Mouse (Mus musculus): Measurements from ENCODE around the gene Ndufa7. TPM values are rescaled to one million over a fixed set of nuclear protein-coding genes. Genes with fewer than 3 reads are reported as not detected.

The Ndufa7 gene
- 455 and 501 TPM in 2 replicates for polyA plus RNA-seq (2015; fragmentation: Nextera tagmentation; extraction: Ambion mirVana)

DNA sequence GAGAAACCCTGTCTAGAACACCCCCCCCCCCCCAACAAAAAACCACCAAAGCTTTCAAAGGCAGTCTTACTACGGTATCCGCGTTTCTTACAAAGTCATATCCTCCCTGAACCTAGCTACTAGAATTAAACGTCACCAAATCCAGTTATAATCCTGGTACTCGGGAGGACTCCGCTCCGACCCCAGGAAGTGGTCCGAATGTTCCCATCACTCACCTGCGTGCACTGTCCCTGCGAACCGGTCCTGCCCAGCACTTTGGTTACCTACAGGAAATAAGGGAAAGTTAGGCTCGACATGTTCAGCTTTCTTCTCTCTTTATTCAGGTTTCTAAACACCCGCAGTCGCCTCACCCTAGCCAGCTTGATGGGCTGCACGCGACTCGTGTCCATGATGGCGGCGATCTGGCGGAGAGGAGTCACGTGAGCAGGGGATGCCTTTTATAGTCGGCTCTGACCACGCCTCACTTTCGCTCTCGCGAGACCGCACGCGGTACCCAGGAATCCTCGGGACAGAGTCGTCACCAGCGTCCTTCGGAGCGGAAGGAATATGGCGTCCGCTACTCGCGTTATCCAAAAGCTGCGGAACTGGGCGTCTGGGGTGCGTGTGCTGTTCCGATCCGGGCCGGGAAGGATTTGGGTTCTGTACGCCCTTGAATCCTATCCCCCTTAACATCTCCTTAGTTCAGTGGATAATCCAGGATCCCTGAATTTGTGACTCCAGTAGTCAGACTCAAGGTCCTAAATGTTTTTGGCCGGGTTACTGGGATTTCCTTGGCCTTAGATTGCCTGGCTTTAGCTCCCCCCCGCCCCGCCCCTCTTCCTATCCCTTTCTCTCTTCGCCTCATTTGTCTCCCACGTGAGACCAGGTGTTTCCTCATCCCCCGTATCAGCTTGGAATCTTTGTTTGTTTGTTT lies at the start of gene Ndufa7, which contains the start of gene Rps28:
Gene Ndufa7, plus strand, starts transcription at position 489 of the 913 bp plus-strand sequence.
Gene Rps28, minus strand, starts transcription at position 479 of the 913 bp plus-strand sequence.
- peaks cover 21% of the 10 kb centered on the region for H3K4me1 ChIP-seq (ENCODE audit: insufficient read depth, low read depth, low read length)
- H3K9me3 ChIP-seq (ENCODE audit: low read length), result no peaks in the 10 kb centered on the region
- peak; percentile 88 for TF ChIP-seq EP300 (IDR thresholded peaks at IDR 0.05)
- TF ChIP-seq CTCF (IDR thresholded peaks at IDR 0.05), result no peak
- ATAC-seq, result peak; percentile 92
- H3K27ac ChIP-seq (ENCODE audit: low read length), result peak within 1 kb of the TSS; percentile 90
- peak within 1 kb of the TSS; percentile 61 for H3K4me2 ChIP-seq (replicated peaks; ENCODE audit: low read depth, low read length)
- H3K36me3 ChIP-seq (ENCODE audit: insufficient read depth, low read length), result peaks cover 14% of the 10 kb centered on the region; the same call in 1 of the 2 replicates
- DNase-seq (ENCODE audit: low spot score), result peak; percentile 98
- H3K9ac ChIP-seq (replicated peaks; ENCODE audit: low read depth), result peak within 1 kb of the TSS; percentile 75
- H3K4me3 ChIP-seq (ENCODE audit: low read depth, low read length), result peak within 1 kb of the TSS; percentile 69
- no peaks in the 10 kb centered on the region for H3K27me3 ChIP-seq (replicated peaks; ENCODE audit: insufficient read depth, low read length)
- 1% methylated on average over 51 of the region's 51 CpGs for WGBS

DNA sequence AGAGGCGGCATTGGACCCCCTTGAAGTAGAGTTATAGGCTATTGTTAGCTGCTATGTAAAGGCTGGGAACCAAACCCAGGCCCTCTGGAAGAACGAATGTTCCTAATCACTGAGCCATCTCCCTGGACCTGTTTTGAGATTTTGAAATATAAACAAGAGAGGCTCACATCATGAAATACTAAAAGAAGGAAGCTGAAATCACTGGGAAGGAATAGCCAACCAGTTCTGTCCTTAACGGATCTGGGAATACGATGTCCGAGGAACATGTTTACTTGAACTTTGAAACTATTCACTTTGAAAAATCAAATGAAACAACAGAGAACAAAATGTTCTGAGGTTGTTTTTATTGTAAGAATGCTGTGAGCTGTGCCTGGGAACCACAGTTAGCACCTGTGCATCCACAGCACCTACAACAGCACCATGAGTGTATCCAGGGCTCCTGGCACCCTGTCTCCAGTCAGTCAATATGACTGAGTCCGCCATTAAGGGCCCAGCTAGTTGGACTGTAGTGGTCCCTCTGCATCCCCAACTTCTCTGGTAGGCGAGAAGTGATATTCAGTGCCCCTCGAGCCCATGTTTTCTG lies 49.7 kb upstream of the Ndufa7 start:
- whole genome bisulfite sequencing, result 77% methylated on average over 8 of the region's 8 CpGs

DNA sequence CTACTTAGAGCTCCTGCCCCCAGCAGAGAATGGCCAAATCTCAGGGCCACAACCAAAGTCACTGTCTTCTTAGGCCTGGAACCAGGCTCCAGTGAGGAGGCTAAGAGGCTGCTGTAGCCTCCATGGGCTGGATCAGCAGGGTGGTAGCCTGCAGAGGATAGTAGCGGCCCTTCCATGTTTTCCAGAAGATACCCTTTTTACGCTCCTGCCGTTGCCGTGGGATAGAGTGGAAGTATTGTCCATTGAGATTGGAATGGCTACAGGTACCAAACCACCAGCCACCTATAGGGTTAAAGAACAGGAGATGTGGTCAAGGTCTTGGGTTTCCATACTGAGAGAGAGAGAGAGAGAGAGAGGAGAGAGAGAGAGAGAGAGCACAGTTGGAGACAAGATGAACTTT lies 49.1 kb upstream of the Ndufa7 start:
- H3K36me3 ChIP-seq (ENCODE audit: insufficient read depth, low read length), result no peaks in the 10 kb centered on the region
- peak overlapping the region; percentile 33; the same call in 1 of the 2 replicates for H3K27ac ChIP-seq (ENCODE audit: low read length)
- WGBS, result 96% methylated on average over 4 of the region's 4 CpGs
- H3K9ac ChIP-seq (replicated peaks; ENCODE audit: low read depth), result no peak overlapping the region
- no peak overlapping the region for H3K4me2 ChIP-seq (replicated peaks; ENCODE audit: low read depth, low read length)
- ATAC-seq (no peak), DNase-seq (ENCODE audit: low spot score) (no peak)
- H3K4me3 ChIP-seq (ENCODE audit: low read depth, low read length), result no peak overlapping the region
- no peaks in the 10 kb centered on the region for H3K9me3 ChIP-seq (ENCODE audit: low read length)
- no peak for TF ChIP-seq EP300 (IDR thresholded peaks at IDR 0.05)
- no peak for TF ChIP-seq CTCF (IDR thresholded peaks at IDR 0.05)
- no peaks in the 10 kb centered on the region for H3K27me3 ChIP-seq (replicated peaks; ENCODE audit: insufficient read depth, low read length)
- peaks cover 7% of the 10 kb centered on the region for H3K4me1 ChIP-seq (ENCODE audit: insufficient read depth, low read depth, low read length)

More for the DNA sequence above, 49.7 kb upstream of the Ndufa7 start:
- no peak overlapping the region for H3K4me3 ChIP-seq (ENCODE audit: low read depth, low read length)
- peaks cover 4% of the 10 kb centered on the region for H3K4me1 ChIP-seq (ENCODE audit: insufficient read depth, low read depth, low read length)
- H3K36me3 ChIP-seq (ENCODE audit: insufficient read depth, low read length), result no peaks in the 10 kb centered on the region
- peak; percentile 43 for DNase-seq (ENCODE audit: low spot score)
- TF ChIP-seq CTCF (IDR thresholded peaks at IDR 0.05) (no peak), EP300 (IDR thresholded peaks at IDR 0.05) (peak; percentile 89)
- no peak overlapping the region for H3K9ac ChIP-seq (replicated peaks; ENCODE audit: low read depth)
- ATAC-seq, result no peak
- H3K4me2 ChIP-seq (replicated peaks; ENCODE audit: low read depth, low read length), result no peak overlapping the region
- no peaks in the 10 kb centered on the region for H3K27me3 ChIP-seq (replicated peaks; ENCODE audit: insufficient read depth, low read length)
- H3K9me3 ChIP-seq (ENCODE audit: low read length), result no peaks in the 10 kb centered on the region
- H3K27ac ChIP-seq (ENCODE audit: low read length), result peak overlapping the region; percentile 47; the same call in 1 of the 2 replicates

DNA sequence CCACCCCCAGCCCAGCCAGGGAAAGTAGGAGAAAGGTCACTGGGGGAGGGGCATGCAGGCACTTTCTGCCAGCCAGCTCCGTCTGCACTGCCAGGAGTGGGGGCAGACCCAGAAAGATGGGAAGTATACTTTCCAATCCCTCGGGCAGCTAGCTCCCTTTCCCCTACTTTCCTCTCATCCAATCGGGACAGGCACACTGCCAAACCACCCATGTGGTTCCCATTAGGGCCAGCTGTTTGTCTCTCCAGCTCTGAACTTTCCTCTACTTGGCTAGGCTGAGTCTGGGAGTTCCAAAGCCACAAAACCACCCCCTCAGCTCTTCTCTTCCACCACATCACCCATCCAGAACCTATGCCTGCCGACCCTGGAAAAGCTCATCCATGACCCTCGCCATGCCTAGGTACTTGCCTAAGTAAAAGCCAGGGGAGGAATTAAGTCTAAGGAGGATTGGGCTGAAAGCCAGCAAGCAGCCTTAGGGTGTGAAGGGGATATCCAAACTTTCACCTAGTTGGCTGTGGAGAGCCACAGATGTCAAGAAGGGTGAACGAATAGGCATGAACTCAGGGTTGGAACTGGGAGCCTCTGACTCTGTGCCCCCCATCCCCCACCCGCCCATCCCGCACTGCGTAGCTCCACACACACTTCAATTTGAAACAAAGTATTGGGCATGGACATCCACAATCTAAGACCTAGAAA lies 45.0 kb upstream of the Ndufa7 start:
- DNase-seq (ENCODE audit: low spot score), result peak; percentile 96
- peak overlapping the region; percentile 45 for H3K4me3 ChIP-seq (ENCODE audit: low read depth, low read length)
- no peaks in the 10 kb centered on the region for H3K9me3 ChIP-seq (ENCODE audit: low read length)

DNA sequence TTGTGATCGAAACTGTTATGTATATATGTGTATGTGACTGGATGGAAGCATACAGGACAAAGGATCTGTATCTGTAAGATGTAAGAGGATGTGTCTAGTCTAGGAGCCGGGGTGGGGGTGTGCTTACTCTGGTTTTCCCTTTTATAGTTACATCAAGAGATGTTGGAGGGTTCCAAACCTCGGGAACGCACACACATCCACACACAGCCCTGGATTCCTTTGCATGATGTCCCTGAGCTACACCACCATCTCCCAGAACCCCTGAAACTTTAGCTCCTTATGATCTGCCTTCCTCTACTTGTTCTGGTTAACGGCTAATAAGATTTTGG lies 44.4 kb upstream of the Ndufa7 start:
- peaks cover 25% of the 10 kb centered on the region for H3K4me1 ChIP-seq (ENCODE audit: insufficient read depth, low read depth, low read length)
- DNase-seq (ENCODE audit: low spot score), result peak; percentile 34
- no peak for ATAC-seq
- H3K4me2 ChIP-seq (replicated peaks; ENCODE audit: low read depth, low read length), result peak overlapping the region; percentile 72
- peak overlapping the region; percentile 89 for H3K27ac ChIP-seq (ENCODE audit: low read length)
- TF ChIP-seq CTCF (IDR thresholded peaks at IDR 0.05) (no peak), EP300 (IDR thresholded peaks at IDR 0.05) (no peak)
- no peaks in the 10 kb centered on the region for H3K9me3 ChIP-seq (ENCODE audit: low read length)
- no peaks in the 10 kb centered on the region for H3K27me3 ChIP-seq (replicated peaks; ENCODE audit: insufficient read depth, low read length)
- 65% methylated on average over 5 of the region's 5 CpGs for WGBS
- H3K9ac ChIP-seq (replicated peaks; ENCODE audit: low read depth), result peak overlapping the region; percentile 42; the same call in 1 of the 2 replicates
- H3K4me3 ChIP-seq (ENCODE audit: low read depth, low read length), result peak overlapping the region; percentile 45
- no peaks in the 10 kb centered on the region for H3K36me3 ChIP-seq (ENCODE audit: insufficient read depth, low read length)

More for the DNA sequence above, 45.0 kb upstream of the Ndufa7 start:
- Histone ChIP-seq H3K4me2 (replicated peaks; ENCODE audit: low read depth, low read length) (peak overlapping the region; percentile 72), H3K4me1 (ENCODE audit: insufficient read depth, low read depth, low read length) (peaks cover 25% of the 10 kb centered on the region), H3K27ac (ENCODE audit: low read length) (peak overlapping the region; percentile 89), H3K27me3 (replicated peaks; ENCODE audit: insufficient read depth, low read length) (no peaks in the 10 kb centered on the region), H3K9ac (replicated peaks; ENCODE audit: low read depth) (peak overlapping the region; percentile 19; the same call in 1 of the 2 replicates), H3K36me3 (ENCODE audit: insufficient read depth, low read length) (no peaks in the 10 kb centered on the region)
- ATAC-seq, result peak; percentile 84
- 30% methylated on average over 9 of the region's 9 CpGs for WGBS
- TF ChIP-seq EP300 (IDR thresholded peaks at IDR 0.05) (peak; percentile 87), CTCF (IDR thresholded peaks at IDR 0.05) (no peak)

Data from lung, postnatal 0 days (tissue).